Mouse (Mus musculus) colon, adult 2 months (tissue): ENCODE measurements around the gene Akr1b8. TPM values are rescaled to one million over a fixed set of nuclear protein-coding genes. Genes with fewer than 3 reads are reported as not detected.

Source experiments
- polyA plus RNA-seq: library from polyadenylated mRNA; depleted of rRNA; stranded (reverse); fragments of >200 nt; gene quantifications from 2 replicates; pipeline ENCODE4 v1.2.3, GENCODE M21; 2012; rRNA removed

Akr1b8 gene
- polyA plus RNA-seq, result 27.9 and 49.6 TPM in 2 replicates

DNA sequence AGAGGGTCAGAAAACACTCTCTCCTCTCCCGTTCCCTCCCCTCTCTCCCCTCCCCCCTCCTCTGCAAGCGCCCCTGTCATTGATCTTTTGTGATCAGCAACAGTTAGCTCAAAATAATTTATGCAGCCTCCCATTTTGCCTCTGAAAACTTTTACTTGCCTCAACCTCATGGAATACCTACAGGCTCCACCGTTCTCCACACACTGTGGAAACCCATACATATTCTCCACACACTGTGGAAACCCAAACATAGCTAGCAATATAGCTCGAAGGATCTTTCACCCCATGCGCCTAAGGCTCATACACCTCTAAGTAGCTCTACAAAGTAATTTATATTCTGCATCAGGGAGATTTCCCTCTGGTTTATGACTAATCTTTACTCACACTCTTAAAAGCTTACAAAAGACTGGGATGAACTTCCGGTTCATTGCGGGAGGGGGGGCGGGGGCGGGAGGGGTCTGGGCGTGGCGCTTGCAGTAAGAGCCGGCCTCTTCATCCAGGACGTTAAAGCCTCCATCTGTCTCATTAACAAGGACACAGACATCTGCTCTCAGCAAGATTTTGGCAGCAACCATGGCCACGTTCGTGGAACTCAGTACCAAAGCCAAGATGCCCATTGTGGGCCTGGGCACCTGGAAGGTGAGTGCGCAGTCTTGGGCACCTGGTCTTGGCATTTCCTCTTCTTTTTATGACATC, at the start of gene Akr1b8:
Gene Akr1b8, plus strand, starts transcription at position 462 of the 696 bp plus-strand sequence.

DNA sequence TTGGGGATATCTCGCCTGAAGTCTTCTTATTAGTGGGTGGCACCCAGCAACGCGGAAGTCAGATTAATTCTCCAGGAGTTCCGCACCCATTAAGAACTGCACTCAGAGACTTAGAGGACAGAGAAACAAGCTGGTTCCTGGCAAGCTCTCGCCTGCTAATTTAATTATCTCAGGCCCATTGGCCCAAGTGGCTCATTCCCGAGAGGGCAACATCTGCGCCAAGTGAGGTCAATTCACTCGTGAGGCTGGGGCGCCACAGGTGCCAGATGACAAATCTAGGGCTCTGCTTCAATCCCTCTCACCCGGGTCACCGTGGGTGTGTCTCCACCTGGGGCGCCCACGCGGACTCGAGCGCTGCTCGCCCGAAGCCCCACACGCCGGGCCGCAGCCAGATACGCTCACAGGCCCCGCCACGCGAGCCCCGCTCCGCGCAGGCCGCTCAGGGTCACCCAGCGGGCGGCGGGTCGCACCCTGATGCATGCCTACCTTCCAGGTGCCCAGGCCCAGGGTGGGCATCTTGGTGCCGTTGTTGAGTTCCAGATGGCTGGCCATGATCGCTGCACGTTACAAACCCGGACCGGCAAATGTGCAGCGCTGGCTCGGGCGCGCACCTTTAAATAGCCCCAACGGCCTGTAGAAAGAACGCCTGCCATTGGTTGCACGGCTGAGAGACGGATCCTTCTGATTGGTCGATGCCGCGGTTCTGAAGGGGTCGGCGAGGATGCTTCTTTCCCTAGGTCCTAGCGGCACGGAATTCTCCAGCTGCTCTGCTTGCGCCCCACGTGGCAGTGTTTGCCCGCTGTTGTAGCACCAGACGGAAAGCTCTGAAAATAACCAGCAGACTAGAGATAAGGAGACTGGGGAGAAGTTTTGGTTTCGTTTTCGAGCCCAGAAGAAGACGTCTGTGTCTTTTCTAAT, 36.8 kb upstream of the Akr1b8 start, which contains the start of gene Akr1b3:
Gene Akr1b3, minus strand, starts transcription at position 625 of the 918 bp plus-strand sequence.

DNA sequence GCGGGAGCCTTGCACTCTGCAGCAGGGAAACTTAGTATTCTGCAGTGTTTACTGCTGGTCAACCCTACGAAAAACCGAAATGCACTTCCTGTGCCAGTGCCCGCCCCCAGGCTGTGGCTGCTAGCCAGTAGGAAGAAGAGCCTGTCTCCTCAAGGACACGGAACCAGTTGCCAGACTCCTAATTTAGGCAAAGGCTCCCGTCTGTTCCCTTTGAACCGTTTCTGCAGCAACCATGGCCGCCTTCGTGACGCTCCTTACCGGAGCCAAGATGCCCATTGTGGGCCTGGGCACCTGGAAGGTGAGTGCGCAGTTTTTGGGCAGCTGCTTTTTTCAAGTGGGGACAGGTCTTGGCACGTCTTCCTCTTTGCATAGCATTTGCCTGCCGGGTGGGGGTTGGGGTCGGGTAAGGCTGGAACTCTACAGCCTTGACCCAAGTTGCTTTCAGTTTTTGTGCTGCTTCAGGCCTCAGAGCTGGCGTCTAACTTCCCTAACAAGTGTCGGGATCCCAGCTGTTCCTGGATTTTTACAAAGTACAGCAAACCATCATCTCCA, 30.3 kb downstream of the Akr1b8 start, which contains the start of gene Akr1b10:
Gene Akr1b10, plus strand, starts transcription at position 109 of the 552 bp plus-strand sequence.

DNA sequence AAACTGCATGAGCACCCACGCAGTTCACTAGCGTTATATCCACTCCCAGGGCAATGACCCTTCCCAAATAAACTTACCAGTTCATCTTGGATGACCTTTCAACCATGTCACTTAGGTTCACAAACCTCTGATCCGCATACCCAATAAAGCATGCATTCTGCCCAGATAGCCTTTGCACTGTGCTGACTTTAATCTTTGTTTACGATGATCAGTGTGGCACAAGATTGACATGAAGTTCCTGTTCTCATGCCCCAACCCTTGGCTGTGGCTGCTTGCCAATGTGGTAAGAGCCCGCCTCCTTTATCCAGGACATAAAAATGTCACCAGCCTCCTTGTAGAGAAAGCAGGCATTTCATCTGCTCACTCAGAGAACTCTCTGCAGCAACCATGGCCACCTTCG, 58.1 kb downstream of the Akr1b8 start, which contains the start of gene Akr1b7:
Gene Akr1b7, plus strand, starts transcription at position 312 of the 400 bp plus-strand sequence.

Other genes with a start within 250 kb of the Akr1b8 start
- 11.6 and 13.1 TPM in 2 replicates for gene Slc35b4, start 177.0 kb upstream of the Akr1b8 start, polyA plus RNA-seq
- gene Akr1b3, start 36.6 kb upstream of the Akr1b8 start, polyA plus RNA-seq, result 105 and 111 TPM in 2 replicates
- gene Akr1b10, start 30.1 kb downstream of the Akr1b8 start, polyA plus RNA-seq, result 8.5 and 12.5 TPM in 2 replicates
- 2.0 and 2.4 TPM in 2 replicates for gene Akr1b7, start 58.2 kb downstream of the Akr1b8 start, polyA plus RNA-seq
- 13.8 and 14.9 TPM in 2 replicates for gene Bpgm, start 122.1 kb downstream of the Akr1b8 start, polyA plus RNA-seq
- gene Cald1, start 244.4 kb downstream of the Akr1b8 start, polyA plus RNA-seq, result 20.4 and 22.0 TPM in 2 replicates